Mouse (Mus musculus) liver, adult 2 months (tissue): ENCODE measurements around the gene Mtmr6.

Experiments
- CTCF ChIP-seq: fragments of 200-500 bp; IDR thresholded peaks from 2 replicates; pipeline ENCODE4 v1.5.1; 2011; ENCODE audit warnings: low read depth, low read length, control low read depth
- POLR2A ChIP-seq: fragments of 200-500 bp; IDR thresholded peaks from 2 replicates; pipeline ENCODE4 v1.6.1; 2011; ENCODE audit warnings: low read length, control low read depth; ENCODE audit not compliant: insufficient read depth; ENCODE audit errors: extremely low read depth

DNA sequence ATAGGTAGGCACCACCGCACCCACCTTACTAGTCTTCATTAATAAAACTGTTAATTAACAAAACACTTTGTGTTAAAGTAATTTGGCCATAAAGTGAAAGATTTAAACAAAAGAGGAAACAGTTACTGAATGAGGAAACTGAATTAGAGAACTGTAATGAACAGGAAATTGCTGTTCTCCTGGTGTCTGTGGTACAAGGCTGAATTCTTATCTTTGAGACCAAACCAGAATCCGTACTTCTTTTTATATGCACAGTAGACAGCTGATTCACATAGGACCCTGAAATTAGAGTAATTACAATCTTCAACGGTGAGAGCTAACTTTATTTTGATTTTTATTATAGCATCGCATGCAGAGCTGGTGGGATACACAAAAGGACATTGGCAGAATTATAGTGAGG, 25.3 kb downstream of the Mtmr6 start:
- no peak for TF ChIP-seq CTCF
- TF ChIP-seq POLR2A = no peak
